Mouse (Mus musculus) liver, embryonic 11.5 days (tissue): ENCODE results near the gene Gm9837. TPM values are rescaled to one million over a fixed set of nuclear protein-coding genes. Genes with fewer than 3 reads are reported as not detected.

Experiments
- polyA plus RNA-seq: library from polyadenylated mRNA; unstranded; fragments of >200 nt; fragmentation: Nextera tagmentation; extraction: Ambion mirVana; gene quantifications from 2 replicates; pipeline ENCODE4 v1.2.1, GENCODE M21; 2014

The Gm9837 gene
- polyA plus RNA-seq, 1 experiment from 2014 or later, result not detected

Other genes with a start within 250 kb of the Gm9837 start
- gene Hspa4, start 170.0 kb downstream of the Gm9837 start, polyA plus RNA-seq, result 154 and 166 TPM in 2 replicates
- gene Zcchc10, start 145.8 kb downstream of the Gm9837 start, polyA plus RNA-seq, result 36.7 and 37.9 TPM in 2 replicates
- 16.5 and 17.3 TPM in 2 replicates for gene Aff4, start 119.6 kb downstream of the Gm9837 start, polyA plus RNA-seq
- gene Leap2, start 47.3 kb downstream of the Gm9837 start, polyA plus RNA-seq, result 5.1 and 6.5 TPM in 2 replicates
- 746 and 848 TPM in 2 replicates for gene Uqcrq, start 39.6 kb downstream of the Gm9837 start, polyA plus RNA-seq
- 0.30 and 0.89 TPM in 2 replicates for gene Gdf9, start 39.5 kb downstream of the Gm9837 start, polyA plus RNA-seq
- 0.10 TPM in 1 of 2 replicates, not detected in the other for gene Gm10447, start 13.4 kb downstream of the Gm9837 start, polyA plus RNA-seq
- gene Shroom1, start 13.3 kb downstream of the Gm9837 start, polyA plus RNA-seq, result 2.6 and 2.7 TPM in 2 replicates
- not detected in 2 replicates for gene Gm9945, start 9.7 kb upstream of the Gm9837 start, polyA plus RNA-seq
- 1.1 and 1.5 TPM in 2 replicates for gene Sowaha, start 9.8 kb upstream of the Gm9837 start, polyA plus RNA-seq
- 43.4 and 47.4 TPM in 2 replicates for gene Sept8, start 48.8 kb upstream of the Gm9837 start, polyA plus RNA-seq
- gene Kif3a, start 96.9 kb upstream of the Gm9837 start, polyA plus RNA-seq, result 22.3 and 27.4 TPM in 2 replicates
- 1.9 and 3.2 TPM in 2 replicates for gene Il4, start 148.2 kb upstream of the Gm9837 start, polyA plus RNA-seq
- not detected in 2 replicates for gene Il13, start 164.2 kb upstream of the Gm9837 start, polyA plus RNA-seq
- gene Rad50, start 236.8 kb upstream of the Gm9837 start, polyA plus RNA-seq, result 36.4 and 37.5 TPM in 2 replicates